Mouse (Mus musculus): ENCODE measurements at regions not wholly inside any gene's neighbourhood (a gene's known extent, or its start where the extent isn't known, plus 50 kb on each side); places are given as distances from the start of the nearest gene placed in this dataset.

DNA sequence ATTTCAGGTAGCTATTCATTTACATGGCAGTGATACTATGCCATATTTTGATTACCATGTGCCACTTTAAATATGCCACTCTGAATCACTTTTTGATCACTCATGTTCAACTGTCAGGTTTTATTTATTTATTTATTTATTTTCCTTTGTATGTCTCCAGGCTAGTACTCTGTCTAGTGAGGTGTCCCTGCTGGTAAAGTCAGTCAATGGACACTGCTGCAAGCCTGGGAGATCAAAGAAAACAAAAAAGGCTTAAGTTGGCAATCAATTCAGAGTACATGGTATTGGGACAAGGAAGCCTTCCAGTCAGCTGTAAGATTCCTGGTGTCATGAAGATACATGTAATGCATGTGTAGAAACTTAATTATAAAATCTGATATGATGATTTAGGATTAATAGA, 473.5 kb upstream of the Pcdh9 start:
- no peak for DNase-seq (ENCODE audit: low read depth, low spot score)

GRCm38 (mm10) chr14:94362838-94363237, 472.4 kb upstream of the Pcdh9 start:
- no peak for DNase-seq (ENCODE audit: low read depth, low spot score)

DNA sequence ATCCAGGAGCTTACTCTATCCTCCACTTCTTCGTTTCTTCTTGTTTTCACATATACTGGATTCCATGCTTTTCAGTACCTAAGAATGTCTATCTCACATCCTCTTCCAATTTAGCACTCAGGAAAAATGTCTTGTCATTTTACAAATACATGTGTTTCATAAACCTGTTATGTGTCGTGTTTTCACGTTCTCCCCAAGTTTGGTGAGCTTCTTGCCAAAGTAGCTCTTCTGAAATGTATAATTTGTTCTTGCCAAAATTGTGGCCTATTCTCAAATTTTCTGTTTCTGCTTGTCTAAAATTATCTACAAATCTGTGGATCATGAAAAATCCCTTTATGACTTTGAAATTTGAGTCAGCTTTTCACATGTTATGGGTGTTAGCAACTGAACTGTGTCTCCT, 450.1 kb upstream of the Pcdh9 start:
- no peak for DNase-seq (ENCODE audit: low read depth, low spot score)

GRCm38 (mm10) chr14:94309317-94309716, 418.8 kb upstream of the Pcdh9 start:
- no peak for DNase-seq (ENCODE audit: low read depth, low spot score)

DNA sequence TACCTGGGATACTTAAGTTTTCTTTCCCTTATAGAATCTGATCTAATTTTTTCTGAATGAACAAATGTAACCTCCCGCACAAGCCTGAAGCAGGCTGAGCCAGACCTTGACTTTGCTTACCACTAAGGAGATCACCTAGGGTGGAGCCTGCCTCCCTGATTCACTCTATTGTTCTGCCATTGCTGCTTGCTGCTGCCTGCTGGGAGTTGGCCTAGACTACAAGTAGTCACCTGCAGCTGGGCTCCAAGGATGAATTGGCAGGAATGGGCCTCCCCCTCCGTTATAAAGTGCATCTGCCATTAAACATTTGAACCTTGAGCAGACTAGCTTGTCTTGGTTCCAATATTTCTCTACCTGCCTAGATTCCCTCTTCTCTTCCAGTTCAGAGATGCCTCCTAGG, 415.1 kb upstream of the Pcdh9 start:
- peak; percentile 11 for DNase-seq (ENCODE audit: low read depth, low spot score)

- DNase-seq (ENCODE audit: low read depth, low spot score), result no peak
Observed at GRCm38 (mm10) chr14:94294318-94294717, 403.8 kb upstream of the Pcdh9 start.
